Mouse (Mus musculus) regulatory T cell (primary cell): Measurements from ENCODE around the gene Celsr1.

Experiments used
- in situ Hi-C: fragments of 300-600 bp; cut with MboI, MseI; formaldehyde crosslinking; loops from one replicate; pipeline ENCODE4 v1.15.1; 2025; ENCODE audit warnings: high pct_unique_total_duplicates

Gene Celsr1

DNA sequence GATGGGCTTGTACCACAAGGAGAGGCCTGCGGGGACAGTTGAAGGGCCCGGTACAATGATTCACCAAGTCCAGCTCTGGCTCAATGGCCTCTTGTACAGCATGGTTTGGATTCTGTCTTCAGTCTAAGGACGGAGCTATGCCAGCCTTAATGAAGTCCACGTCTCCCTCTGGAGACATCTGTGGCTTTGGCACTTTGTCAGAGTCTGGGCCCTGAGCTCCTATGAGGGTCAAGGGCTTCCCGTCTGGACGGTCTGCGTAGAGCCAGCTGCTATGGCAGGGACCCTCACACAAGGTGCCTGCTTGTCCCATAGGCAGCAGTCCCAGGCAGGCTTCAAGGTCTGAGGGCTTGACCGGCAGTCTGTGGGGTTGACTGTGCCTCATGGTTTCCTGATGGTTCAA lies 133.3 kb downstream of the Celsr1 start:
- in situ Hi-C loops = no loop called here

DNA sequence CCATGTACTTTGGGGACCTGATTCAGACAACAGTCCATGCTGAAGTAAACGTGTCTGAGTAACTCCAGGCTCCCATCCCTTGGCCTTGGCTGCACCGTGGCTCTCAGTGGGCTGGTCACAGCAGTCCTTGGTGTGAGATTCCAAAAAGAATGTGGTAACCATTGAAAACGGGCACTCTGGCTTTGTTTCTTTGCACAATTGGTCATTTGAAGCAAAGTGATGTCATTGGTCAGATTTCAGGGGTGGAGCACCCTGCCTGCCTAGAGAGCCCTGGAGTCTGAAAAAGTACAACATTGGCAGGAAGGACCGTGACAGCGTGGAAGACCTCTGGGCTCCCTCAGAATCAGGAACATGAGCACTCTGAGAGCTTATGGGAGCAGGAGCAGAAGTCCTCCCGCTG lies 134.2 kb downstream of the Celsr1 start:
- in situ Hi-C loops = no loop called here

DNA sequence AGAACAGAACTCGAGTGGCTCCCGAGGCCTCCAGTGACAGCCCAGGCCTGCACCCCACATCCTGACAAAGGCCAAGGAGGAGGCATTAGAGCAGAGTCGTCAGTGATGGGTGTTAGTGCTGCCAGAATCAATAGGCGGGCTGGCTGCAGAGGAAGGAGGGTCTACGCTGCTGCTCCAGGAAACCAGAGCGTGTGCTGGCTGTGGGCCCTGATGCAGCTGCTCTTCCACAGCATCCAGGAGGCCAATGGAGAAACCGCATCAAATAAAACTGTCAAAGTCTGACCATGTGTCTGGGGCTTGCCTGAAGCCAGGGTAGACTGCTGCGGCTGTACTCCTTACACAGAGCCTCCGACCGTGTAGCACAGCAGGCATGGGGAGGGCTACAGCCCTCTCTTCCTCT lies 136.5 kb downstream of the Celsr1 start:
- in situ Hi-C loops = no loop called here

DNA sequence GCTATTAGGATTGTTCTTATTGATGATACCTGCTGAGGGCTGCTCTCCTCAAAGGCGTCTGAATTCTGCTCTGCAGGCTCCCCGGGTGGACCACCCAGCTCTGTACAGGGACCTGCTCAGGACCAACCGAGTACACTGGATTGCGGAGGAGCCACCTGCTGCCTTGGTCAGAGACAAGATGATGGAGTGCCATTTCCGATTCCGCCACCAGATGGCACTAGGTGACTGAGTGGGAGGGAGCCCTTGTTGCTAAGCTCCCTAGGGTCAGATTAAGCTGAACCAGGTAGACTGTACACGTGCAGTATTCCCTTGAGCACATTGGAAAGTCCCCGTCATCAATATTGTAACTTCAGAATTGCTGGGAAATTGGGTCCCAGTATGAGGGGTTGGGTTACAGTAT lies 137.3 kb downstream of the Celsr1 start:
- in situ Hi-C loops = no loop called here

DNA sequence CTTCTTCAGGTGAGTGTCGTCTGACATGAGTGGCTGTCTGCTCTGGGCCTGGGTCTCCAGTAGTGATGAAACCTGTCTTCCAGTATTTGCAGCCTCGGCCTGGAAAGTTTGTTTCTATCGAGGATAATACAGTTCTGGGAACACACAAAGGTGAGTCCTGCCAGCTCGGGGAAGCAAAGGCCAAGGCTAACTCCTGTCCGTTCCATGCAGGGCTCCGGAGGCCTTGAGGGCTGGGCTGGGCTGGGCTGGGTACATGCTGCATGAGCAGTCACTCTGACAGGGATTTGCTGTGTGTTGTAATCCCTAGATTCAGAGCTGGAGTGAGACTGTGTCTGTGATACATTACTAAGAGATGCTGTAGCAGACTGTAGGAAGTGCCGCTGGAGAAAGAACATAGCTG lies 139.7 kb downstream of the Celsr1 start:
- in situ Hi-C loops = no loop called here

DNA sequence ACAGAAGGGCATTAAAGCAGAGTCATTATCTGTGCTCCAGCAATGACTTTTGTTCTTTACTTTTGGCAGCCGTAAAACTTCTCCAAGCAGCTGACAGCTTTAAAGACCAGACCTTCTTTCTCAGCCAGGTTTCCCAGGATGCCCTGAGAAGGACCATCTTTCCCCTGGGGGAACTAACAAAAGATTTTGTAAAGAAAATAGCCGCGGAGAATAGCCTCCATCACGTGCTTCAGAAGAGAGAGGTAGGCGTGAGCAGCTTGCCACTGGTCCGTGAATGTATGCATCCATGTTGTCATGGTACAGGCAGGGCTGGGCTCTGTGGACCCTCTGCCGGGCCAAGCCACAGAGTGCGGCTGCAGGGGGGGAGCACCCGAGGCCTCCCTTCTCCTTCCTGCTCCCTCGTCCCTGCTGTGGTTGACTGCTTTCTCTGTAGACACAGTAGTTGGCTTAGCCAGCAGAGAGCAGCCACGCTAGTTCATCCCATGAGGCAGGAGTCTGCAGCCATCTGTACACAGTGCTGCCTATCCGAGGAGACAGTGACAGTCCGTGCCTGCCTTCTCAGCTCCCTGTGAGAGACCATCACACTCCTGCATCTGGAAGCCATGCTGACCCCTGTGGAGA lies 141.0 kb downstream of the Celsr1 start:
- in situ Hi-C loops = no loop called here

DNA sequence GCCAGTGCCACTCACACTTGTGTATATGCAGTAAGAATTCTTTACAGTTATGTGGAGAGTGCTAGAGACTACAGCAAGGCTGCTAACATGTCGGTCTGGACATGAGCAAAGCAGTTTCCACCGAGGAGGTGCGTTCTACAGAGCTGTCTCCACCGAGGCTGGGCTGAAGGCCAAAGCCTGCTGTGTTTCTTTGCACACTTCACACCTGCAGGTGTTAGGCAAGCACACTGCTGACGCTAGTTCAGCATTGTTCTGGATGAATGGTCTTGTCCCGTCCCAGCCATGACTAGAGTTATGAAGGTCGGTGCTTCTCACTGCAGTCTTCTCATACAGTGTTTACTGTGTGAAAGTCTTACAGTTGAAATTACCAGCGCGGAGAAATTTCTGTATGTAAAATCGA lies 141.6 kb downstream of the Celsr1 start:
- in situ Hi-C loops = no loop called here

DNA sequence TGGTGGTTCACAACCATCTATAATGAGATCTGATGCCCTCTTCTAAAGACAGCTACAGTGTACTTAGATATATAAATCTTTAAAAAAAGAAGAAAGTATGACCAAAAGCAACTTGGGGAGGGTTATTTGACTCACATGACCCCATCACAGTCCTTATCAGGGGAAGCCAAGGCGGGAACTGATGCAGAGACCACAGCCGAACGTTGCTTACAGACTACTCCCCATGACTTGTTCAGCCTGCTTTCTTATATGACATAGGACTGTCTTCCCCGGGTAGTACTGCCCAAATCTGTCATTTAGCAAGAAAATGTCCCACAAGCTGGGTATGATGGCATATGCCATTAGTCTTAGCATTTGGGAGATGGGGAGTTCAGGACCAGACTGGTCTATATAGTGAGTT lies 144.3 kb downstream of the Celsr1 start:
- in situ Hi-C loops = no loop called here

DNA sequence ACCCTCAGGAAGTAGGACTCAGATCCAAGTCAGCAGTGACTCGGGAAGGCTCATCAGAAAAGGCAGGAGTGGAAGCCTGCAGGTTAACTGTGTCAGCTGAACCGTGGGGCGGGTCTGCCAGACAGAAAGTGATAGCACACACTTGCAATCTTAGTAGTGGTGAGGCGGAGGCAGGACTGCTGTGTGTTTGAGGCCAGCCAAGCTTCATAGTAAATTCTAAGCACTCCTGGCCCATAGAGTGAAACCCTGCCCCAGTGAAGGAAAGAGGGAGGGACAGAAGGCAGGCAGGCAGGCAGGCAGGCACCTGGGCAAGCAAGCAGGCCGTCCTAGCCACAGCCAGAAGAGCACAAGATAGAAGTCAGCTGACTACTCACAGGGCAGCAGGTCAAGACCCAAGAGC lies 148.0 kb downstream of the Celsr1 start:
- in situ Hi-C loops = no loop called here

DNA sequence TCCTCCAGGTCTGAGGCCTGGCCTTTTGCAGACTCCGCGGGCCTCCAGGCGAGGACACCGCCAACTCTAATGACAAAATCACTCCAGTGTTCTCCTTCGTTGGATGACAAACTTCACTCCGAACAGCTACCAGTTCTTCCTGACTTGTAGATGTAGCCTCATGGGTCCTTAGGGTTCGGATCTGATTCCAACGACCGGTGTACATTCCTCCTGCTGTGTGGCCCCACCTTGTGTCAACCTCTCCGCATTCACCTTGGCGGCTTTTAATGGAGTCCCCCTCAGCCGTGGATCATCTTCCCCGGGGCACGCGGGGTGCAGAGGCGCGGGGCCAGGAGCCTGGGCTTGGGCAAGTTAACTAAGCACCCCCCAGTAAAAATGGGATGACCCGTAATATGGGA lies 154.1 kb downstream of the Celsr1 start:
- in situ Hi-C loops = loop anchor here (10.0 kb wide), 1 partner anchor 845 kb away; no protein-coding TSS in a partner anchor

DNA sequence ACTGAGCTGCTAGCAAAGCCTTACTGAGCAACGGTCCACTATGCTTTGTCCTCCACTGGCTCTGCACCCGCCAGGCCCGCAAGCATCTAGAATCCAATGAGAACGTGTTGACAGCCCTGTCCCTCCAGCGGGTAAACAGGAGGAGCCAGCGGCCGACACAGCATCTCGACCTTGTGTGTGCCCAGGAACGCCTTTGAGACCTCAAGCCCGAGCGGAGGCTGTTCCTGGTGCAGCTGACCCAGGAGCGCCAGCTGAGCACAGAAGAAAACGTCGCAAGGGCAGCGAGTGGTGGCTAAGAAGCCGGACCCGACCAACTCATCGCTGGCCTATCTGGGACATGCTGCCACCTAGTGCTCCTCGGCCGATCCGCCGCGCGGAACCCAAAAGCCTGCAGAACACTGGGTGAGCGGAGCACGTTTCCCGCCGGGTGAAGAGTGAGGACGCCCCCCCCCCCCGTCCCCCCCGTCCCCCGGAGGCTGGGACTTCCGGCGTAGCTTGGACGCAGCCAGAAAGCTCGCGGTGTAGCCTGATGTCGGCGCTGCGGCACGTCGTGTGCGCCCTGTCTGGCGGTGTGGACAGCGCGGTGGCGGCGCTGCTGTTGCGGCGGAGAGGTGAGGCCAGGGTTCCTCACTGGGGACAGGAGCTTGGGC lies 154.6 kb downstream of the Celsr1 start, which contains the start of gene Trmu:
TSS of gene Trmu (plus strand) at position 465 of the 650 bp plus-strand sequence.
- in situ Hi-C loops = loop anchor here (10.0 kb wide), 1 partner anchor 844 kb away; no protein-coding TSS in a partner anchor

DNA sequence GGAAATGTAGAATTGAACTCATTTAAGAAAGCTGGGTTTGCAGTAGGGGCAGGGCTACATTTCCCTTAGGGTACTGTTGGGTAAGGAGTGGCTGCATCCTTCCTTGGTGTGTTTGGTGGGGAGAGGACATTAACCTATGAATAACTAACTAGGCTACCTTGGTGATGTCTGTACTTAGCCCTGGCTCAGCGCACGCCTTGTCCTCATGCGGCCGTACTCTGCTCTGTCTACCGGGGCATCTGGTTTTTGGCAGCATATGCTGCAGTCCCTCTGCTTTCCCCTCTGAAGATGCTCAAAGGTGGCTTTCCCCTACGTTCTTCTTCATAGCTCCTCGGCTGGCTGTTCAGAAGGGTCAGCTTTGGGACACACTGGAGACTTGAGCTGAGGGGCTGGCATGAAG lies 156.2 kb downstream of the Celsr1 start:
- in situ Hi-C loops = loop anchor here (10.0 kb wide), 1 partner anchor 843 kb away; no protein-coding TSS in a partner anchor

DNA sequence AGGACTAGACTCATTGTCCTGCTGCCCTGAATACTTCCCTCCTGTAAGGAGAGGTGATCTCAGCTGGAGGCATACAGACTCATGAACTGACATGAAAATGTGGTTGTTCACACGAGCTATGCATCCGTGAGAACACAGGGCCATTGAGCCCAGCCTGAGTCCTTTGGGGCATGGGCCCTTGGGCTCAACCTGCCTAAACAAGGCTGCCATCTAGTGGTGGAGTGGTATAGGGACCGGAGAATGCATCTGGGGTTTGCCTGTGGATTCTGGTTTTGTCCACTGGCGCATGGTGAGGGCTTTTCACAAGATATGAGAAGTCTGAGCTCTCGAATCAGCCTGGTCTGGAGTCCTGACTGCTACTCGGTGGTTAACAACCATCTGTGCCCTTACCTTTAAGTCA lies 165.9 kb downstream of the Celsr1 start:
- in situ Hi-C loops = loop anchor here (25.0 kb wide), 1 partner anchor 255 kb away; no protein-coding TSS in a partner anchor

DNA sequence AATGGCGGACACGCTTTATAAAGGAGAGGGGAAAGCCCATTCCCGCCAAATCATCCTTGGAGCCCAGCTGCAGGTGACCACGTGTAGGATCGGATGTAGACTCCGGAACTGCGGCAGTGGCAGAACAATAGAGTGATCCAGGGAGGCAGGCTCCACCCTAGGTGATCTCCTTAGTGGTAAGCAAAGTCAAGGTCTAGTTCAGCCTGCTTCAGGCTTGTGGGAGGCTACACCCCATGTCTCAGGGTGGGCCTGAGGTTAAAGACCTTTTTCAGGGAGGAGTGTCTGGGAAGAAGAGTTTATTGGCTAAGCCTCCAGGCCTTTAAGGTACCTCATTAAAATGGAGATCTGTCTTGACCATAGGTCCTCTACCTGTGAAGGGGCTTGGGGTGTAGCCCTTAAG lies 167.7 kb downstream of the Celsr1 start:
- in situ Hi-C loops = loop anchor here (25.0 kb wide), 1 partner anchor 254 kb away; no protein-coding TSS in a partner anchor

DNA sequence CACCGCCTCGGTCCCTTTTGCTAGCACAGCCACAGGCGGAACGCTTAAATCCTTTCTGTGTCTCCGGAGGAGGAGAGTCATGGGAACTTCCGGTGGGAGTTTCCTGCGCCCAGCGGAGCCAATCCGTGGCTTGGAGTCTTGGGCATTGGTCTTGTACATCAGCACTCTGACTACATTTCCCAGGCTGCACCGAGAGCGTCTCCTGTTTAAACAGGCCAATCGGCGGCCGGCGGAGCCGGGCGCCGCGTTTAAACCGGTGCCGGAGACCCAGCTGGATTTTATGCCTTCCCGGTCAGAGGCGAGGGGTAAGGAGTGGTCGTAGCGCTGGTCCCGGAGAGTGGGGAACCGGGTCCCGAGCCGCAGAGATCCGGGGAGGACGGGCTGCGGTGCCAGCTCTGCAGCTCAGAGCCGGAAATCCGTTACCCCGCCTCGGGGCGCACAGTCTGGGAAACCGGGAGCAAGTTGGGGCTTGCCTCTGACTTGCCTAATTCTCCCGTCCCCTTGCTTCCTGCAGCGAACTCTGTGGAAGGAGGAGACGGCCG lies 174.0 kb downstream of the Celsr1 start, which contains the start of gene Gtse1:
TSS of gene Gtse1 (plus strand) at position 256 of the 542 bp plus-strand sequence.
- in situ Hi-C loops = loop anchor here (25.0 kb wide), 1 partner anchor 247 kb away; no protein-coding TSS in a partner anchor

DNA sequence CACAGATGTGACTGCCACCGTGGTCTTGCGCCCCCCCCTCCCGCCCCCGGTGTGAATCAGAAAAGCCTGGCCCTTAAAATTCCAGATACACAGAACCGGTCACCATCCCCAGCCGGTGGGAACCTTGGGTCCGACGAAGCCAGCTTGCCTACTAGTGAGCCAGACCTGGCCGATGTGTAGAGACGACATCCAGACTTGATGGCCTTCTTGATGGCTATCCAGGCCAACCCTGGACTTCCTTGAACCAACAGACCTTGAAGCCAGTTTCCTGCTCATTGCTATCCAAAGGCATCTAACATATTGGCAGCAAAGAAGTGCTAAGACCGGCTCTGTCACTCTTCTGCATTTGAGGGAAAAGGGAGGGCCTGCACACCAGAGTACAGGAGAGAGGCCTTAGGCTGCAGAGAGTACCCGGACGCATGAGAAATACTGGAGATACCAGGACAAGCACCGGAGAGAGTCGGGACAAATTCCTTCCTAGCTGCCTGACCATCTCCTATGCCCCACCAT lies 174.5 kb downstream of the Celsr1 start:
- in situ Hi-C loops = loop anchor here (25.0 kb wide), 1 partner anchor 247 kb away; no protein-coding TSS in a partner anchor

DNA sequence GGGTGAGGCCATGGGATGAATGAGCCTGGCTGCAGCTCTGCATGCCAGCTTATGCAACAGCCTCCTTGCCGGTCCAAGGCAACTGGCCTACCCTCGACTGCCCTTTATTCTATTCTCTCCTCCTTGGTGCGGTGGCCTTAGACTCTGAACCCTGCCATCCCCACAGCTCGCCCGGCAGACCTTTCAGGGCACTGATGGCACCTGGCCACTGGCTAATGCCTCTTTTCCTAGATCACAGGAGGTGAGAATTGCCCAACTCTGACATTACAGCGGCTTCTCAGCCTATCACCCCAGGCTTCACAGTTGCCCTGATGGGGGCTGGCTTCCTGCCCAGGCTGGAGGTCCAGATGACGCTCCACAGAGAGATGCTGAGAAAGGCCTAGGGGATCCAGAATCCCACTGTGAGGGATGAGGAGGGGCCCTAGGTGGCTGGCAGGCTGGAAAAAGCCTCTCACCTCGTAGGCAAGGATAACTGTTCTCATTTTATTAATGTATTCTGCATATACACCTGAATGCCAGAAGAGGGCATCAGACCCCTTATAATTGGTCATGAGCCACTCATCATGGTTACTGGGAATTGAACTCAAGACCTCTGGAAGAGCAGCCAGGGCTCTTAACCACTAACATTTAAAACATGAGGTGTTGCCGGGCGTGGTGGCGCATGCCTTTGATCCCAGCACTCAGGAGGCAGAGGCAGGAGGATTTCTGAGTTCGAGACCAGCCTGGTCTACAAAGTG lies 181.8 kb downstream of the Celsr1 start:
- in situ Hi-C loops = loop anchor here (5.0 to 25.0 kb wide), 2 partner anchors 135 to 240 kb away; no protein-coding TSS in a partner anchor
